Mouse (Mus musculus): ENCODE measurements around the gene Vmn1r119. TPM values are rescaled to one million over a fixed set of nuclear protein-coding genes. Genes with fewer than 3 reads are reported as not detected.

Vmn1r119 gene
- not detected in 2 replicates for polyA plus RNA-seq (2015; fragmentation: Nextera tagmentation; extraction: Ambion mirVana)

DNA sequence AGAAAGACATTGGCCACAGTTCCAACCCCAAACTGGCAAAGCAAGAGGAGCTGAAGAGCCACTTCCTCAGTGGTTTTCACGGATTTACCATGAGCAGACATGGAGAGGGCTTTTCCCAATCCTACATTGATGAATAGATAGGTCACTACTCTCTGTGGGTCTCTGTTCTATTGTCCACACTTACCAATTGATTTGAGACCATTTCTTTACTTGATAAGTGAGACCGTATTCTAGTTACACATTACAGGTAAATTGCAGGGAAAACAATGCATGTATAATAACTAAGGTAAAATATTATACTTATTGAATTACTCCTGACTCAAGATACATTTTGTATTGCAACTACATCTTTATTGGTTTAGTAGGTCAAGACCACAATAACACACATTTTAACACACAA lies at the start of gene Vmn1r119:
Gene Vmn1r119 (minus strand): TSS at position 101 of the 400 bp plus-strand sequence.

DNA sequence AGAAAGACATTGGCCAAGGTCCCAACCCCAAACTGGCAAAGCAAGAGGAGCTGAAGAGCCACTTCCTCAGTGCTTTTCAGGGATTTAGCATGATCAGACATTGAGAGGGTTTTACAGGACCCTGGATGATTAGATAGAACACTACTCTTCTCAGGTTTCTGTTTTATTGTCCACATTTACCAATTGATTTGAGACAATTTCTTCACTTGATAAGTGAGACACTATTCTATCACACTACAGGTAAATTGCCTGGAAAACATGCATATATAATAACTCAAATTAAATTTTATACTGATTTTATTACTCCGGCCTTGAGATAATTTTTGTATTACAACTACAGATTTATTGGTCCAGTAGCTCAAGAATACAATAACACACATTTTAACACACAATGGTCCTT lies 41.4 kb upstream of the Vmn1r119 start, which contains the start of gene Vmn1r120:
Gene Vmn1r120 (minus strand): TSS at position 101 of the 400 bp plus-strand sequence.

Other genes with a start within 250 kb of the Vmn1r119 start
- not detected in 2 replicates for gene Vmn1r112, start 241.3 kb downstream of the Vmn1r119 start, polyA plus RNA-seq (2015; fragmentation: Nextera tagmentation; extraction: Ambion mirVana)
- not detected in 2 replicates for gene Vmn1r113, start 225.2 kb downstream of the Vmn1r119 start, polyA plus RNA-seq (2015; fragmentation: Nextera tagmentation; extraction: Ambion mirVana)
- not detected in 2 replicates for gene Vmn1r114, start 200.3 kb downstream of the Vmn1r119 start, polyA plus RNA-seq (2015; fragmentation: Nextera tagmentation; extraction: Ambion mirVana)
- gene Vmn1r115, start 167.5 kb downstream of the Vmn1r119 start, polyA plus RNA-seq (2015; fragmentation: Nextera tagmentation; extraction: Ambion mirVana): not detected in 2 replicates
- not detected in 2 replicates for gene Vmn1r116, start 140.2 kb downstream of the Vmn1r119 start, polyA plus RNA-seq (2015; fragmentation: Nextera tagmentation; extraction: Ambion mirVana)
- not detected in 2 replicates for gene Vmn1r117, start 128.3 kb downstream of the Vmn1r119 start, polyA plus RNA-seq (2015; fragmentation: Nextera tagmentation; extraction: Ambion mirVana)
- gene Vmn1r118, start 100.1 kb downstream of the Vmn1r119 start, polyA plus RNA-seq (2015; fragmentation: Nextera tagmentation; extraction: Ambion mirVana): not detected in 2 replicates
- not detected in 2 replicates for gene Vmn1r120, start 41.3 kb upstream of the Vmn1r119 start, polyA plus RNA-seq (2015; fragmentation: Nextera tagmentation; extraction: Ambion mirVana)
- not detected in 2 replicates for gene Vmn1r121, start 86.1 kb upstream of the Vmn1r119 start, polyA plus RNA-seq (2015; fragmentation: Nextera tagmentation; extraction: Ambion mirVana)
- gene Vmn1r122, start 121.7 kb upstream of the Vmn1r119 start, polyA plus RNA-seq (2015; fragmentation: Nextera tagmentation; extraction: Ambion mirVana): not detected in 2 replicates
- not detected in 2 replicates for gene Vmn1r123, start 149.7 kb upstream of the Vmn1r119 start, polyA plus RNA-seq (2015; fragmentation: Nextera tagmentation; extraction: Ambion mirVana)
- gene Gm5157, start 178.0 kb upstream of the Vmn1r119 start, polyA plus RNA-seq (2015; fragmentation: Nextera tagmentation; extraction: Ambion mirVana): not detected in 2 replicates
- not detected in 2 replicates for gene Vmn1r124, start 248.2 kb upstream of the Vmn1r119 start, polyA plus RNA-seq (2015; fragmentation: Nextera tagmentation; extraction: Ambion mirVana)

Measured in spleen, postnatal 0 days (tissue).